Mouse (Mus musculus): ENCODE measurements around the gene Rap1b.

The Rap1b gene

DNA sequence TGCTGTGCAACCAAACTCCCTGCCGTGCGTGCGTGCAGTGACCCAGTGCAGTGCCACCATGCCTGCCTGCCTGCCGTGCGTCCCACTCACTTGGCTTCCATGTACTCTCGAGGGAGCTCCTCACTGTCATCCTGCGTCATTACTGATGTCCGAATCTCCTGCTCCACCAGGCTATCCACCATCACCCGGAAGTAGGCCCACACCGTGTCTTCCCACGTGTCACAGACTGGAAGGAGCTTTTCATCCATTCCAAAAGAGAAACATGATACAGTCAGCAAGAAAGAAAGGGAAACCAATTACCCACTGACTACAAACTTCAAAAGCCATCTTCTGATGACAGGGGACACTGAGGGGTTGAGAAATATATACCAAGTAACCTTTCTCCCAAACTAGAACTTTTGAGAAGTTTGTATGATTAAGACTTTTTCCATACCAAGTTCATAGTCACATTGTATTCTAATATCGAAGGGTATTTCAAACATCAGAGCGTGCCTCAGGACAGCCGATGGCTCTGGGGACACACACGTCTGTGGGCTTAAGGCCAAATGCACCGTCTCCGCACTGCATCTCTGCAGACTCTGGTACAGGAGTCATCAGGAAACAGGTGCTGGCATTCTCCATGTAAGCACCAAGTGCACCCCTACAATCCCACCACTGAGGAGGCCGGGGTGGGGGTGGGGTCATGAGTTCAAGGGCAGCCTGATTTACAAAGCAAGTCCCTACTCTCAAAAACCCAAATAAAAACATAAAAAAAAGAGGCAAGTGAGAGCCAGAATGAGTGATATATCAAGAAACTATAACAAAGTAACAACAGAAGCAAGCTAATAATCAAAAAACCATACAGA lies 75.3 kb downstream of the Rap1b start:
- peak; percentile 96 for DNase-seq (ENCODE audit: low spot score)

DNA sequence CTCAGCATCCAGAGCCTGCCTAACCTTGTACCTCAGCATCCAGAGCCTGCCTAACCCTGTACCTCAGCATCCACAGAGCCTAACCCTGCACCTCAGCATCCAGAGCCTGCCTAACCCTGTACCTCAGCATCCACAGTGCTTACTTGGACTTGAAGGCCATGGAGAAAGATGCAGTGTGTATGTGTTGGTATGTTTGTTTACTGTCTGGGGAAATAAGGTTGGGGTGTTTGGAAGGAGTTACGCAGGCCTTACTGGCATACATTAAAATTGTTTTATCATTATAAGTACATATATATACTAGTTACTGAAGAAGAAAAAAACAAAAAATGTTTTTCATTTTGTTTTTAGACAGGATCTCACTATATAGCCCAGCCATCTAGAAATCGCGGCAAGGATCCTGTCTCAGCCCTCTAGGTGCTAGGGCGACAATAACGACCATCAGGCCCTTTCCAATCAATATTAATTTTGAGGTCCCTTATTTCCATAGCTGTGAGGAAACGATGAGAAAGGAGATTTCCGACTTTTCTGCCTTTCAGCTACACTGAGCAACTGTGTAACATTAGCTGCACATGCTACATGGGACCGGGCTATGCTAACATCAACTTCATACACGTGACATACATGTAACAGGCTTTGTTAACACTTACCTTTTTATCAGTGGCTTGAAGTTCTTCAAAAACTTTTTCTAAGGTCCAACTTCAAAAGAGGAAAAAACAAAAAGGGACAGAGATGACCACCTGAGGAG lies 76.1 kb downstream of the Rap1b start:
- DNase-seq (ENCODE audit: low spot score), result peak; percentile 95

- peak; percentile 95 for DNase-seq (ENCODE audit: low spot score)
Observed at GRCm38 (mm10) chr10:117768141-117768440, 77.7 kb downstream of the Rap1b start.

DNA sequence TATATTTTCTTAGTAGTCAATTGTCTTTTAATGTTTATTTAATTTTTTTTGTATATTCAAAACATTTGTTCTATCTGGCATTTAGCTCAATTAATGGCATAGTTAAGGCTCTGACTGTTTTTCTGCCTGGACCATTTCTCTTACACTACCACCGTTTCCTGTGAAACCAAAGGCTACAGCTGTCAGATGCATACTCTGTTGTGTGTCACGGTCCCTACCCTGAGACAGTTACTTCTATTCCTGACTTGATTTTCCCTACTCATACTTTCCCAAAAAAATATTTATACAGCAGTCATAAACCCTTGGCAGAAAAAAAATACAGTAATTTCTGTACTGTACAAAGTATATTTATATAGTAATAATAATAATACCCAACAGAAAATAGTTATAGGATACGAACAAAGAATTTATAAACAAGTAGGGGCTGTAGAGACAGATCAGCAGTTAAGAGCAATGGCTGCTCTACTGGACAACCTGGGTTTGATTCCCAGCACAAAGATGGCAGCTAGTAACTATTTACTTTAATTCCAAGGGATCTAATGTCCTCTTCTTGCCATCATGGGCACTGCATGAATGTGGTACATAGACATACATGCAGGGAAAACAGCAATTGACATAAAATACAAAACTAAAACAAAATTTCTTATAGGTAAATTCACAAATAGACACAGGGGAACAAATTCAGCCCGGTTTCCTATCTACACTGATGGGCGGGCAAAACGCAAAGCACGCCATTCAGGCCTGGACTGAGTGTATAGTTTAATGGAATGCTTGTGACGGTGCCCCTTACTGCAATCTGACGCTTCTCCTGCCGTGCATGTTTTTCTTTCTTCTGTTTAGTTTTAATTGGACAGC lies 78.3 kb downstream of the Rap1b start:
- DNase-seq (ENCODE audit: low spot score), result peak; percentile 93

- DNase-seq (ENCODE audit: low spot score), result peak; percentile 95
Observed at GRCm38 (mm10) chr10:117766896-117767160, 79.0 kb downstream of the Rap1b start.

DNA sequence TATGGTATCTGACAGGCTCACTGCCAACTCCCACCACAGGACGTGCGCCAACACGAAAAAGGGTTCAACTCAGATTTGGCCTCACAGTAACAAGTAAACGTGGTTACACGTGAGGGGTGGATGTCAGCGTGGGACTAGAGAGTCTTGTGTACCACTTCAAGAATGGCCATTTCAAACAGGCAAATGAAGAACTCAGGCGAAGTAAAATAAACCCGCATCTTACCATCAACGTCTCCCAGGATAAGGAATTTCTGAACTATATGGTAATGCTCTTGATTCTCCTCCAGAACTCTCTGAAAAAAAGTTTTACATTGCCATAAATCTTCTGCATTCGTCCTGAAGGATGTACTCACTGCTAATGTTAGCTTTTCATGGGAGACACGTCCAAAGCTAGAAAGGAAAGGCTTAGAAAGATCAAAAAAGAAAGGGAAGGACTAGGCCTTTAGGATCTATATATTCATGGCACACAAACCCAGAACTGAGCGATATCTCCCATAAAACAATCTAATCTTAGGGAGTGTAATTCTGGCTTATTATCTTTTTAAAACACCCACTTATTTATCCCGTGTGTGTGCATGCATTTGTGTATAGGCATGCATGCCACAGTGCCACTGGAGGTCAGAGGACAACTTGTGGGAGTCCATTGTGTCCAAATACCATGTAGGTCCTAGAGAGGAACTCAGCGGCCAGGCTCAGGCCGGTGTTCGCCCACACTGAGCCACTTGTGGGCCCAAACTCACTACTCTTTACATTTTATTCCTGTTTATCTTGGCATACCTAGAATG lies 79.5 kb downstream of the Rap1b start:
- peak; percentile 98 for DNase-seq (ENCODE audit: low spot score)

DNA sequence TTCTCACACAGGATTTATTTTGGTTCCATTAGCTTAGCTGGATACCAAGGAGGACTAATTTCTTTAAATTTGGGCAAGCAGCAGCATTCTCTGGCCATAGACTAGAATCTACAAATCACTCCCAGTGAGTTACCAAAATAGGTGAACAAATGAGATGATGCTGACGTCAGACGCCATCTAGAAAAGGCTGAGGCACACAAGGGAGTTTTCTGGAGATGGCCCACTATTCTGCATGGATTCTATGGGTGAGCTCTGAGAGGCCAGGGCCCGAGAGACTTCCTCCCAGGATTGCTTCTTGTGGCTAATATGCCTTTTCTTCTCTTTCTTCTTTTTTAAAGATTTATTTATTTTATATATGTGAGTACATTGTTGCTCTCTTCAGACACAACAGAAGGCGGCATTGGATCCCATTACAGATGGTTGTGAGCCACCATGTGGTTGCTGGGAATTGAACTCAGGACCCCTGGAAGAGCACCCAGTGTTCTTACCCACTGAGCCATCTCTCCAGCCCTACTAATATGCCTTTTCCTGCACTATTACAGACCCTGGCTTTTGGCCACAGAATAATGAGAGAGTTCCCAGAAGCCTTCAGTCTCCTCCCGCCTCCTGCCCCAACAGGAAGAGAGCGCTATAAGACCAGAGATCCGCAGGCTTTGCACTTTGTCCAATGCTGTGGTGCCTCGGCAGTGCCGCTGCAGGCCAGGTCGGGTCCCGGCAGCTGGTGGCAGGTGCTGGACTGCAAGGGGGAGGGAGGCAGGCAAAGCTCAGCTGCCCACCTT lies 80.5 kb downstream of the Rap1b start:
- DNase-seq (ENCODE audit: low spot score), result peak; percentile 96

DNA sequence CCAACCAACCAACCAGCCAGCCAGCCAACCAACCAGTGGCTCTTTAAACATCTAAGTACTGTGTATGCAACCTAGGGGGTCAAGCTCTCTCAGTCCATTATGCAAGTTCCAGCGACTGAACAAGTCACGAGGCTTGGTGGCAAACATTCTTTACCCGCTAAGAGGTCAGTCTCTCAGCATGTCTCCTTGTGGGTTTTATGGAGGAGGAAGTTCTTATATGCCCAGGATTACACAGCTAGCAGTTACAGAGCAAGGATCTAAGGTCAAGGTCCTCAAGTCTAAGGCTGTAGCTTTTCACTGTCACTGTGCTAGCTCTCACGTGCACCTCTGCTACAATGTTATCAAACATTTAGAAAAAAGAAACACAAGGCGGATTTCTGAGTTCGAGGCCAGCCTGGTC lies 81.2 kb downstream of the Rap1b start:
- peak; percentile 98 for DNase-seq (ENCODE audit: low spot score)

All from adipocyte (in vitro differentiated cells).